Mouse (Mus musculus): ENCODE measurements at regions not wholly inside any gene's neighbourhood (a gene's known extent, or its start where the extent isn't known, plus 50 kb on each side); places are given as distances from the start of the nearest gene placed in this dataset.
A peak's percentile ranks its signal among the peaks of the same experiment; 100 is the strongest.

- DNase-seq: no peak
Observed at GRCm38 (mm10) chr12:5551901-5552300, 176.4 kb upstream of the Klhl29 start.

GRCm38 (mm10) chr12:5549796-5550195 is 174.3 kb upstream of the Klhl29 start:
- DNase-seq: peak; percentile 47 to 69

DNA sequence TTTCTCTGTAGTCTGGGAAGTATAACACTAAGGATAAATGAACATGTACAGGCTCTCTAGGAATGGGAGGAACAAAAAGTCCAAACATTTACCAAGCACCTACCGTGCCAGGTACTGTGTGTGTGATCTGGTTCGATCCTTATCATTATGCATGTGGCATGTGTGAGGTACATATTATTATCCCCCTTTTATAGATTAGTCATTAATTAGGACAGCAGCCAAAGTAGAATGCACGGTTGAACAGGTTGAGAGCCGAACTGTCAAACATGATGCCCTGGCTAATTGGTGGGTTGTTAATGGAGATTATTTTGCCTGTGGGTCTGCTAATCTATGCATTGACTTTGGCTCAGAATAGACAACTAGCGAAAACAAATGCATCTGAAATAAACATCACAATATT is 172.2 kb upstream of the Klhl29 start:
- DNase-seq: no peak

DNA sequence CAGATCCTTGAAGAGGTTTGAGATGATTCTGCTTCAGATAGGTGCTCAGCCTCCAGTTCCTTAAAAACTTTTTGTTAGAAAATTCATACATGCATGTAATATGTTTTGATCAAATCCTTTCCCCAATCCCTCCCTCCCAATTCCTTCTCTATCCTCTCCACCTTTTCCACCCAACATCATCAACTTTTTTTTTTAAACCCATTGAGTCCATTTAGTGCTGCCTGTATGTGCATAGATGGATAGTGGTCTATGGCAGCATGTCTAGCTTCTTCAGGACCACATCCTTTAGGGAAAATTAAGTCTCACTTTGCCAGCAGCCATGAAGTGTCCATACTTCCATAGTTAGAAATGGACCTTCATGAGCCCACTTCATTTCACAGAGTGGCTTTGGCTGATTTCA is 167.2 kb upstream of the Klhl29 start:
- no peak for DNase-seq

DNA sequence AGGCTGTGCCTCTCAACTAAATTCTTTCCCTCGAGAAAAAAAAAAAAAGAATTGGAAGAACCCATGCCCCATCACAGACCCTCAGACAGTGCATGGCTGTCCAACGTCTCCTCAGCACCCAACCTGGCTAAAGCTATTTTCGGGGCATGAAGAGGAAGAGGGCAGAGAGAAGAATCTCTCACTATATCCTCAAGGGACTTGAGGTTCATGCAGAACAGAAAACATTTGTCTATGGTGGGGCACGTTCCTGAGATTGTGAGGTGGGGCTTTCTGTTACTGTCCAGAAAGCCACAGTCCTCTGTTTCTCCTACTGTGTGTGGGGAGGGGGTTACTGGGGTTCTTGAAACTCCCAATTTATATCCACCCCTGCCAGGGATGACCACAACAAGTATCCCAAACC is 120.8 kb upstream of the Klhl29 start:
- DNase-seq: no peak

DNA sequence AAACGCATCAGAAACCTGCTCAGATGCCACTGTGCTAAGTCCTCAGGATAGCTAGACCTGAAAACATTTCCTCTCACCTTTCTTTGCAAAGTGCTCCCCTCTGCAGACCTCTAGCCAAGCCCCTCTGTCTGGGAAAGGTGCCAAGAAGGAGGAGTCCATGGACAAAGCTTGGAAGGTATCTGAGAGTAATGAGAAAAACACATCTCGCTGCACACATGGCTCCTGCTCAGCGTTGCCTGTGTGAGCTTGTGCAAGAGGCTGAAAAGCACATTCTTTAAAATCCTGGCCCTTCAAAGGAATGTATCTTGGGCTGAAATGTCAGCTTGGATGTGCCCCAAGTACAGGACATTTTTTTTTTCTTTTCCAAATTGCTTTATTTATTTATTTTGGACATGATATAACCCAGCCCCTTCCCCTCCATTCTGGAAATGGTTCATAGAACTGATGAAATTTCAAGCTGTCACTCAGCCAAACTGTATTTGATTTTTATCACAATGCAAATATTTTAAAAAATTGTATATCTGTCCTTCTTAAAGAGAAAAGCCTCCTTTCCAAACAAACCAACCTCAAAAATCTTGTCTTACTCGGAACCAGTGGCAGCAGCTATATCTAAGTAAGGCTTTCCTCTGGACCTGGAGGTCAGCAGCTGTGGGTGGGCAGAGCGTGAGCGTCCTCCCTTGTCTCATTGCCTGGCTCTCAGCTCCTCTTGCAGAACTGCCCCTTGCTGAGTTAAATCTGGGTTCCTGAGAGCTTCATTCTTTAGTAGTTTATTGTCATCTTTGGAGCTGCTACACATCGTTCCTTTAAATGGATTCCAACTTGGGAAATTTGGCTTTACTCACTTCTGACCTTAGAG is 119.4 kb upstream of the Klhl29 start:
- DNase-seq: peak; percentile 71 to 75

DNA sequence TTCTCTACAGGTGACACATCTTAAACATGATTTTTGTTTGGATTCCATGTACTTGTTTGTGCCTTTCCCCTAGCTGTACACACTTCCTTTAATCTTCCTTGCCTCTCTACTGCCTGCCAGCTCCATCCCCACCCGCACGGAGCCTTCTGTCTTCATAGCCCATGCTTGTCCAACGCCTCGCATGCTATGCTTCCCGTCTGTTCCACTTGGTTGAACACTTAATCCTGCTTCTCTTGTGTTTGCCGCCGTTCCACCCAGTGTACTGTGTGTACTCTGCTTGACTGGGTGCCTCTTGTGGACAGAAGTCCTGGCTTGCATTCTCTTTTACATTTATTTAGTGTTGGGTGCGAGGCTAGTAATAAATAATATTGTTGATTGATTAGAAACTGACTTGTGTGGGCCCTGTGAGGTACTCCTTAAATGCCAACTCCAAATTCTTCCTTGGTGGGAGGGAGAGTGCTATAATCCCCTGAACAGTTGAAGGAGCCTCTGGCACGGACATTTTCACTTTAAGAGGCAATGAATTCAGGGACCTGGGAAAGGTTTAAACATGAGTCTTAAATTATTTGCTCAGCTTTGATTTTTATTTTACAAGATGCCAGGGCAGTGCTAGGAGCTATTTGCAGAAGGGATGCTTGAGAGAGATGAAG is 88.9 kb upstream of the Klhl29 start:
- peak; percentile 88 to 89 for DNase-seq

DNA sequence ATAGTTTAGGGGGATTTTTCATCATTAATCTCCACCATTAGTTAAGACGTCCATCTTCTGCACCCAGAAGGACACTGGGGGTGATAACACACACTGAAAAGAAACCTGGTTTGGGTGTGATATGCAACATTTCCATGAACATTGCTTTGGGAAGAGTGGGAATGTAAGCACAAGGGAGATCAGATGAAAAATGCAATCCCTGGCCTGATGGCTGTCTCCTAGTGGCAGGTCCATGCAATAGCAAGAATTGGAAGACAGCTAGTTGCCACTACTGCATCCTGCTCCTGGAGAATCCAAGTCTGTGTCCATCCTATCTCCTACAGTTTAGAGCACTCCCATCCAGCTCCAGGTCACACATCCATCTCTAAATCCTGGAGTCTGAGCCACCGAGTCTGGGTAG is 77.7 kb upstream of the Klhl29 start:
- no peak for DNase-seq

DNA sequence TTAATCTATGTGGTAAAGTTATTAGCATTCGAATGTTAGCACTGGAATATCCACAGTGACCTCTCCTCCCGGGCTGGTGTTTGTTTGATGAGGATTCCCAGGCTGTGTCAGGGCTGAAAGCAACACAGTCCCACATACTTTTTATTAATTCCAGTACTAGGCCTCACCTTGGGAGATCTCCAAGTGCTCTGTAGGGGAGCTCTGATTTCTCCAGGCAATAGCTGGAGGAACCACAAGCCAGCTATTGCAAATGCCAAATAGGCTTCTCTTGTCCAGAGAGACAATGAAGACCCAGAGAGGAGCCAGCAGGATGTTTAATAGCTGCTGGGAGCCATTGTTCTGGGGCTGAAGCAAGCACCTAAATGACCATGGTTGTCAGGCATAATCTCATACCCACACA is 68.2 kb upstream of the Klhl29 start:
- DNase-seq: peak; percentile 75 to 82

DNA sequence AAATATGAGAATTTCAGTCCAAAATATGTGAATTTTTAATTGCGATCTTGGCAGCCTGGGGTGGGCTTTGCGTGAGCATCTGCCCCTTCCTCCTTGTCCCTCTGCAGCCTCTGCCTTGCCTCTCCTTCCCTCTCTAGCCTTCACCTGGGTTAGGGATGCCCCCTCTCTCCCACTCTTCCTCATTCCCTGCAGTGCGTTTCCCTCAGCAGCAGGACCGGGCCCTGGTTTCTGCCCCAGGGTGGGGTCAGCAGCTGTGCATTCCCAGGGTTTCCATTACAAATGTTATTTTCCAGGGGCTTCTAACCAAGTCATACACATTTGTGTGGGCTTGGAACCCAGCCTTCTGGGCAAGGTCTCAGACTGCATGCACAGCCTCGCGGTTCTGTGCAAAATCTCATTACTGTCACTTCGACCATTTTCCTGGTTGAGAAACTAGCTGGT is 67.6 kb upstream of the Klhl29 start:
- peak; percentile 47 to 52 for DNase-seq

DNA sequence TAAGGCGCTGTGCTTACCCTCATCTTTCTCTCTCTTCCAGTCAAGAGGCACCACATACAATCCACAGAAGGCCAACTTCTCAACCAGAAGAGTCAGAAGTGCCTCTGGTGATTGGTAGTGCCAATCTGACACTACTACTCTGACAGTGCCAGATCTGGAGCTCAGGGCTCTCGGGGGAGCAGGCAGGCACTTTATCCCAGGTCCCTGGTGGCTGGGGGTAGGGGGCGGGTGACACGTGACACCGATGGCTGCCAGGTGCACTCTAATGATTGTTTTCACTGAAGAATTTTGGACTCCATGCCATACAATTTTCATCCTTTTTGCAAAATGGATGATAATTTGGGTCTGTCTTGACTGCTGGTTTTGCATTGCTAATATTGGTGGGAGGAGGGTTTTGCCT is 67.2 kb upstream of the Klhl29 start:
- DNase-seq: peak; percentile 43 to 56

GRCm38 (mm10) chr12:5440482-5440881 is 65.0 kb upstream of the Klhl29 start:
- DNase-seq: no peak

DNA sequence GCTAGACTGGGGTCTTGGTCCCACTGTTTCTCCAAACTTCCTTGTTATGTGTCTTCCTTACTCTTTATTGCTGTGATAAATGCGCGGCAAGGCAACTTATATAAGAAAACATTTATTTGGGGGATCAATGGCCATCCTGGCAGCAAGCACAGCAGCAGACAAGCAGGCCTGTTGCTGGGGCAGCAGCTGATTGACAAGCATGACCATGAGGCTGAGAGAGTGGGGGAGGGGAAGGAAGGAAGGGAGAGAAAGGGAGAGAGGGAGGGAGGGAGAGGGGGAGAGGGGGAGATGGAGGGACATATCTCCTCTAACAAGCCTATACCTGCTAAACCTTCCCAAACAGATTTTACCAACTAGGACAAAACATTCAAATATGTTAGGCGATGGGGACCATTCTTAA is 60.4 kb upstream of the Klhl29 start:
- no peak for DNase-seq

GRCm38 (mm10) chr12:5434060-5434459 is 58.6 kb upstream of the Klhl29 start:
- peak; percentile 60 to 73 for DNase-seq

DNA sequence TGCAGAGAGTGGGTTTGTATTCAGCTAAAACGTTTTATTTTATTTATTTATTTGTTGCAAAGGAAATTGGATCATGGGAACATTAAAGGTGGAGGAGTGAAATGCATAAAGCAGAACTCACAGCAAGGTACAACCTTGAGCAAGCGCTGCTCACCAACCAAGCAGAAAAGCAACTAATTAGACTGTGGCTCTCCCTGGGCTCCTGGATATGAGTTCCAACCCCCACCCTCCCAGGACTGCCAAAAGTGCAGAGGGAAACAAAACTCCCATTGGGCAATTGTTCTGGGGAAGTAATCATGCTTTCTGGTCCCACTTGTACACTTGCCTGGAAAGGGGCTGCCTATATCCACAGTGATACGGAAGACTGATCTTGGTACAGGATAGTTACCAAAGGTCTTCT is 57.2 kb upstream of the Klhl29 start:
- DNase-seq: no peak

- peak; percentile 83 to 84 for DNase-seq
Observed at GRCm38 (mm10) chr12:5428733-5429132, 53.3 kb upstream of the Klhl29 start.

All from cerebellum, postnatal 10 days (tissue).